Mouse (Mus musculus): ENCODE results near the gene Tmem186. TPM values are rescaled to one million over a fixed set of nuclear protein-coding genes. Genes with fewer than 3 reads are reported as not detected.

Tmem186 gene
- total RNA-seq, 2 experiments from 2014 or later, result 11.5 to 13.1 TPM

- DNase-seq (ENCODE audit: low spot score in 2 of 2), result no peak
Observed at GRCm38 (mm10) chr16:8613447-8613846, 24.1 kb downstream of the Tmem186 start.

DNA sequence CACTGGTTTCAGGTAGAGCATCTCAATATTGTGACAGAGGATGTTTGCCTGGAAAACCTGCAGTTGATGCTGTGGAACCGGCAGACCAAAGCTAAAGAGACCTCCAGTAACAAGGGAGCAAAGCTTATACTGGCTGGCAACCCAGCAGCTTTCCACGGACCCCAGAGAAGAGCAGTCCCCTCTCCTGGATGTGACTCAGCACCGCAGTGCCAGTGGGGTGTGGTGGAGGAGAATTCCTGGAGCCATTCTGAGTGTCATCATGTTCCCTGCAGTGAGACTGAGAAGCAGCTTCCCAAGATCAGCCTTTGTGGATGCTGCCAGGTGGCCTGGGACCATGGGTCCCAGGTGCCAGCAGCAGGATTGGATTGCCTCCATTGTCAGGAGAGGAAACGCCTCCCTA is 24.5 kb downstream of the Tmem186 start:
- no peak for DNase-seq (ENCODE audit: low spot score in 2 of 2)

- DNase-seq (ENCODE audit: low spot score in 2 of 2), result no peak
Observed at GRCm38 (mm10) chr16:8612214-8613005, 25.1 kb downstream of the Tmem186 start.

GRCm38 (mm10) chr16:8610397-8610796 is 27.1 kb downstream of the Tmem186 start:
- no peak for DNase-seq (ENCODE audit: low spot score in 2 of 2)

GRCm38 (mm10) chr16:8603789-8604188 is 33.7 kb downstream of the Tmem186 start:
- DNase-seq (ENCODE audit: low spot score in 2 of 2), result no peak

- no peak for DNase-seq (ENCODE audit: low spot score in 2 of 2)
Observed at GRCm38 (mm10) chr16:8597516-8597915, 40.0 kb downstream of the Tmem186 start.

DNA sequence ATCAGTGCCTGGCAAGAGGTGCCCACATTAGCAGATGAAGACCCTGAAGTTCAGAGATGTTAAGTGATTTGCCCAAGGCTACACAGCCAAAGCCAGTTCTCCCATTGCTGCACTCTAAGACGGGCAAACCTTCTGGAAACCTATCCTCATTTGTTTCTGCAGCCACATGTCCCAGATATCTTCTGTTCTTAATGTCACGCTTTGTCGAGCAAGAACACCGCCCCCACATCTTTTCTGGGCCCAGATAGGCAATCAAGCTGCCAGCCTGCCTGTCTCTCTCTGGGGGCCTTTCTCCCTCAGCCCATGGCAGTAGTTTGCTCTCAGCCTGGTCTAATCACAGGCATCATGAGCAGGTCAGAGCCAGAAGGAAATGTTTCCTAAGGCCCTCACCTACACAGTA is 41.2 kb downstream of the Tmem186 start:
- peak; percentile 27 to 42 for DNase-seq (ENCODE audit: low spot score in 2 of 2)

- peak; percentile 79 to 92 for DNase-seq (ENCODE audit: low spot score in 2 of 2)
Observed at GRCm38 (mm10) chr16:8595411-8595810, 42.1 kb downstream of the Tmem186 start.

- DNase-seq (ENCODE audit: low spot score in 2 of 2), result no peak
Observed at GRCm38 (mm10) chr16:8585056-8585455, 52.5 kb downstream of the Tmem186 start.

GRCm38 (mm10) chr16:8584248-8584647 is 53.3 kb downstream of the Tmem186 start:
- DNase-seq (ENCODE audit: low spot score in 2 of 2), result no peak

Small RNA genes lying within 50 kb of the gene (microRNA-seq; reads per million reads assigned to microRNA genes)
- 0 reads per million in 2 experiments for gene Gm22137

Other genes with a start within 250 kb of the Tmem186 start
- 1 to 10 TPM; 4.6 to 6.4 TPM for gene Tmem114, start 212.6 kb downstream of the Tmem186 start, total RNA-seq (2021)
- 10 to 100 TPM; 26.4 TPM for gene Mettl22, start 166.9 kb downstream of the Tmem186 start, total RNA-seq (2021)
- 100 to 1,000 TPM; 134 to 146 TPM for gene Abat, start 124.3 kb downstream of the Tmem186 start, total RNA-seq (2021)
- 10 to 100 TPM; 25.4 to 29.5 TPM for gene Pmm2, start within 50 bp of the Tmem186 start, total RNA-seq (2021)
- 10 to 100 TPM; 27.3 to 28.4 TPM for gene Carhsp1, start 34.4 kb upstream of the Tmem186 start, total RNA-seq (2021)
- not detected for gene Gm5767, start 43.1 kb upstream of the Tmem186 start, total RNA-seq (2021)
- 100 to 1,000 TPM; 144 to 151 TPM for gene Usp7, start 154.6 kb upstream of the Tmem186 start, total RNA-seq (2021)
- 100 to 1,000 TPM; 100 to 102 TPM for gene 1810013L24Rik, start 192.4 kb upstream of the Tmem186 start, total RNA-seq (2021)